Mouse (Mus musculus) urinary bladder, postnatal 4 days (tissue): ENCODE results near the gene Brap.

Experiments used
- DNase-seq, 2 experiments: peaks; one replicate each; pipeline ENCODE4 v3.0.0; 2021 to 2022; ENCODE audit warnings: low spot score in 2 of 2

Brap gene

GRCm38 (mm10) chr5:121714331-121714730 lies 54.0 kb downstream of the Brap start:
- no peak for DNase-seq

- DNase-seq, result no peak
These were observed 54.6 kb downstream of the Brap start for GRCm38 (mm10) chr5:121714928-121715327.

- DNase-seq, result no peak
These were observed 58.1 kb downstream of the Brap start for GRCm38 (mm10) chr5:121718462-121718861.

GRCm38 (mm10) chr5:121720888-121721585 lies 60.7 kb downstream of the Brap start:
- no peak for DNase-seq

- no peak for DNase-seq
These were observed 61.5 kb downstream of the Brap start for GRCm38 (mm10) chr5:121721841-121722240.

- no peak for DNase-seq
These were observed 64.3 kb downstream of the Brap start for GRCm38 (mm10) chr5:121724678-121725077.

GRCm38 (mm10) chr5:121730057-121730456 lies 69.7 kb downstream of the Brap start:
- DNase-seq, result no peak

GRCm38 (mm10) chr5:121736641-121737040 lies 76.3 kb downstream of the Brap start:
- no peak for DNase-seq
